Mouse (Mus musculus) adrenal gland, adult (tissue): ENCODE data around the gene Pepd.
"Not testable (repeated sequence)": the region's sequence is repeated elsewhere in the genome, so short reads cannot be mapped to it uniquely, and the experiment has no call there.

Experiments used
- DNase-seq, 2 experiments: peaks; one replicate each; pipeline ENCODE4 v3.0.0; 2022 to 2023; ENCODE audit warnings: low spot score in 1 of 2; ENCODE audit not compliant: inconsistent age in 2 of 2

Gene Pepd

GRCm38 (mm10) chr7:34982372-34982771, 70.2 kb downstream of the Pepd start:
- DNase-seq = not testable (repeated sequence)

- peak in 1 of 2 experiments; percentile 72 for DNase-seq
Measured at GRCm38 (mm10) chr7:34983702-34984475, 71.7 kb downstream of the Pepd start.

- DNase-seq = no peak
Measured at GRCm38 (mm10) chr7:34984526-34985133, 72.5 kb downstream of the Pepd start.

- no peak for DNase-seq
Measured at GRCm38 (mm10) chr7:34985216-34985615, 73.0 kb downstream of the Pepd start.

GRCm38 (mm10) chr7:34985646-34986045, 73.5 kb downstream of the Pepd start:
- no peak for DNase-seq

- DNase-seq = no peak
Measured at GRCm38 (mm10) chr7:34986575-34987150, 74.5 kb downstream of the Pepd start.

GRCm38 (mm10) chr7:34987258-34987657, 75.1 kb downstream of the Pepd start:
- DNase-seq = no peak

GRCm38 (mm10) chr7:34988488-34988887, 76.3 kb downstream of the Pepd start:
- no peak for DNase-seq

- DNase-seq = peak in 1 of 2 experiments; percentile 52
Measured at GRCm38 (mm10) chr7:34991731-34992246, 79.6 kb downstream of the Pepd start.

- no peak for DNase-seq
Measured at GRCm38 (mm10) chr7:34992766-34993165, 80.6 kb downstream of the Pepd start.

- no peak for DNase-seq
Measured at GRCm38 (mm10) chr7:34995872-34996662, 83.9 kb downstream of the Pepd start.

GRCm38 (mm10) chr7:35000839-35001238, 88.7 kb downstream of the Pepd start:
- peak; percentile 52 to 81 for DNase-seq

- no peak for DNase-seq
Measured at GRCm38 (mm10) chr7:35003171-35003737, 91.1 kb downstream of the Pepd start.

GRCm38 (mm10) chr7:35006661-35007060, 94.5 kb downstream of the Pepd start:
- no peak for DNase-seq

- no peak for DNase-seq
Measured at GRCm38 (mm10) chr7:35013228-35013627, 101.0 kb downstream of the Pepd start.

GRCm38 (mm10) chr7:35015252-35015651, 103.1 kb downstream of the Pepd start:
- DNase-seq = no peak

GRCm38 (mm10) chr7:35021365-35021764, 109.2 kb downstream of the Pepd start:
- DNase-seq = peak in 1 of 2 experiments; percentile 50

- DNase-seq = peak; percentile 30 to 83
Measured at GRCm38 (mm10) chr7:35023251-35023650, 111.1 kb downstream of the Pepd start.

- no peak for DNase-seq
Measured at GRCm38 (mm10) chr7:35024426-35024825, 112.2 kb downstream of the Pepd start.

GRCm38 (mm10) chr7:35025409-35026275, 113.5 kb downstream of the Pepd start:
- DNase-seq = peak; percentile 70 to 94
